Mouse (Mus musculus): ENCODE results near the gene Fth1.
A peak's percentile ranks its signal among the peaks of the same experiment; 100 is the strongest.
"Not testable (repeated sequence)": the region's sequence is repeated elsewhere in the genome, so short reads cannot be mapped to it uniquely, and the experiment has no call there.

Gene Fth1

GRCm38 (mm10) chr19:9980258-9980657 lies at the start of gene Fth1:
Fth1 (plus strand) TSS chr19:9980598.
- DNase-seq = no peak

- not testable (repeated sequence) for DNase-seq
Measured at GRCm38 (mm10) chr19:9931167-9931607, 49.2 kb upstream of the Fth1 start.

GRCm38 (mm10) chr19:9933908-9934307 lies 46.5 kb upstream of the Fth1 start:
- DNase-seq = no peak

GRCm38 (mm10) chr19:9936579-9936978 lies 43.8 kb upstream of the Fth1 start:
- no peak for DNase-seq

- DNase-seq = no peak
Measured at GRCm38 (mm10) chr19:9937428-9937827, 43.0 kb upstream of the Fth1 start.

GRCm38 (mm10) chr19:9938156-9938823 lies 42.1 kb upstream of the Fth1 start:
- peak; percentile 29 for DNase-seq

GRCm38 (mm10) chr19:9938824-9939303 lies 41.5 kb upstream of the Fth1 start:
- peak; percentile 61 for DNase-seq

GRCm38 (mm10) chr19:9939841-9940240 lies 40.6 kb upstream of the Fth1 start:
- peak; percentile 31 for DNase-seq

GRCm38 (mm10) chr19:9940903-9941302 lies 39.5 kb upstream of the Fth1 start:
- no peak for DNase-seq

- DNase-seq = no peak
Measured at GRCm38 (mm10) chr19:9941809-9942208, 38.6 kb upstream of the Fth1 start.

GRCm38 (mm10) chr19:9942539-9943533 lies 37.6 kb upstream of the Fth1 start:
- DNase-seq = no peak

- DNase-seq = no peak
Measured at GRCm38 (mm10) chr19:9945800-9946564, 34.4 kb upstream of the Fth1 start.

GRCm38 (mm10) chr19:9946986-9947385 lies 33.4 kb upstream of the Fth1 start:
- DNase-seq = no peak

- DNase-seq = no peak
Measured at GRCm38 (mm10) chr19:9952390-9952789, 28.0 kb upstream of the Fth1 start.

- no peak for DNase-seq
Measured at GRCm38 (mm10) chr19:9952912-9953311, 27.5 kb upstream of the Fth1 start.

- no peak for DNase-seq
Measured at GRCm38 (mm10) chr19:9954055-9954810, 26.2 kb upstream of the Fth1 start.

- no peak for DNase-seq
Measured at GRCm38 (mm10) chr19:9954811-9955202, 25.6 kb upstream of the Fth1 start.

- DNase-seq = no peak
Measured at GRCm38 (mm10) chr19:9955438-9955837, 25.0 kb upstream of the Fth1 start.

- DNase-seq = no peak
Measured at GRCm38 (mm10) chr19:9956624-9957388, 23.6 kb upstream of the Fth1 start.

GRCm38 (mm10) chr19:9957965-9958364 lies 22.4 kb upstream of the Fth1 start:
- DNase-seq = no peak

- DNase-seq = no peak
Measured at GRCm38 (mm10) chr19:9960769-9961168, 19.6 kb upstream of the Fth1 start.

All from thymus, postnatal 4 days (tissue).